Mouse (Mus musculus): ENCODE results near the gene Klhl7.

DNA sequence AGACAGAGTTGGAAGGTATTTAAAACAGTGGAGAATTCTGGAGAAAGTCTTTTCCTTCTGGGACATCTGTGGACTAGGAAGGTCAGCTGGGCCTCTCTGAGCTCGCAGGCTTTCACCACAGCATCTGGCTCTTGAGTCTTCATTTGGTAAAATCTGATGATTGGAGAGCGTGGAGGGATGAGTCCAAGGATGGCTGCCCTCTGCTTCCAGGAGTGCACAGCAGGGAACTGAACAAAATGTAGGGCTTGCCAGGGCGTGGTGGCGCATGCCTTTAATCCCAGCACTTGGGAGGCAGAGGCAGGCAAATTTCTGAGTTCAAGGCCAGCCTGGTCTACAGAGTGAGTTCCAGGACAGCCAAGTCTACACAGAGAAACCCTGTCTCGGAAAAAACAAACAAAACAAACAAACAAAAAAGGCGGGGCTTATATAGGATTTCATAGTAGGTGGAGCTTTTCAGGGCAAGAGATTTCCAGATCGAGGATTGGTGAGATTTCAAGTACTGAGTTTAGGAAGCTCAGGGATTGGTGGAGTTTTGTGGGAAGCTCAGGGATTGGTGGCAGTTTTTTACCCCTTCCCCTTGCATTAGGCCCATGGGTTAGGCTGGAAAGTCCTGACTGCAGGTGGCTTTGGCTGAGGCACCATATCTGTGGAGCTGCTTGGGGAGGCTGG is 6.8 kb downstream of the Klhl7 start:
- TF ChIP-seq POLR2A (IDR thresholded peaks at IDR 0.05; ENCODE audit: low read depth, low read length) (no peak), CTCF (IDR thresholded peaks at IDR 0.05; ENCODE audit: extremely low read depth, insufficient read length, insufficient replicate concordance, low read depth, low read length) (no peak)

Data from small intestine, adult 2 months (tissue).